Mouse (Mus musculus) hindbrain, embryonic 14.5 days (tissue): ENCODE measurements around the gene Lekr1. TPM values are rescaled to one million over a fixed set of nuclear protein-coding genes. Genes with fewer than 3 reads are reported as not detected.

Experiments used
- ATAC-seq: fragments of 200-750 bp; cut with Nextera tagmentation; 2 replicates; pipeline ENCODE4 v1.8.0; 2017; ENCODE audit warnings: moderate number of reproducible peaks, mild to moderate bottlenecking, moderate TSS enrichment, moderate library complexity; ENCODE audit not compliant: low FRiP score
- DNase-seq: peaks from one replicate; pipeline ENCODE4 v3.0.0-alpha.2; 2015; ENCODE audit warnings: low spot score
- H3K27ac ChIP-seq: fragments of 300-500 bp; sonication (generic); 2 replicates; pipeline ENCODE4 v1.5.1; 2014; ENCODE audit warnings: mild to moderate bottlenecking, moderate library complexity
- H3K27me3 ChIP-seq: fragments of 300-500 bp; sonication (generic); 2 replicates; pipeline ENCODE4 v1.6.1; 2014; ENCODE audit warnings: mild to moderate bottlenecking, low read length, mixed read lengths; ENCODE audit not compliant: control insufficient read depth, insufficient read depth
- H3K36me3 ChIP-seq: fragments of 300-500 bp; sonication (generic); replicated peaks from 2 replicates; pipeline ENCODE4 v1.6.1; 2014; ENCODE audit not compliant: control insufficient read depth, insufficient read depth
- H3K4me1 ChIP-seq: fragments of 300-500 bp; sonication (generic); replicated peaks from 2 replicates; pipeline ENCODE4 v1.6.1; 2014; ENCODE audit warnings: antibody characterized with exemption, low read length, mixed read lengths; ENCODE audit not compliant: control insufficient read depth, insufficient read depth
- H3K4me2 ChIP-seq: fragments of 300-500 bp; sonication (generic); replicated peaks from 2 replicates; pipeline ENCODE4 v1.6.1; 2014; ENCODE audit warnings: mild to moderate bottlenecking, moderate library complexity
- H3K4me3 ChIP-seq: fragments of 300-500 bp; sonication (generic); replicated peaks from 2 replicates; pipeline ENCODE4 v1.5.1; 2014; ENCODE audit warnings: mild to moderate bottlenecking, low read length
- H3K9ac ChIP-seq: fragments of 300-500 bp; sonication (generic); 2 replicates; pipeline ENCODE4 v1.6.1; 2014
- H3K9me3 ChIP-seq: fragments of 300-500 bp; sonication (generic); 2 replicates; pipeline ENCODE4 v1.6.1; 2016; ENCODE audit warnings: low read length; ENCODE audit not compliant: control insufficient read depth
- WGBS: fragments of 180-500 bp; shearing (Covaris S2); extraction: QIAGEN DNeasy Blood & Tissue Kit; methylation state at CpG from one replicate; pipeline ENCODE4 v1.1.7; 2014; 5-methylcytosine and 5-hydroxymethylcytosine counted together
- polyA plus RNA-seq: library from polyadenylated mRNA; unstranded; fragments of >200 nt; fragmentation: Nextera tagmentation; extraction: Ambion mirVana; gene quantifications from 2 replicates; pipeline ENCODE4 v1.2.1, GENCODE M21; 2014

The Lekr1 gene
- polyA plus RNA-seq, 1 experiment from 2014 or later: 8.2 TPM

GRCm38 (mm10) chr3:65773910-65774309 lies 107.9 kb downstream of the Lekr1 start:
- Histone ChIP-seq H3K4me3 (no peak overlapping the region), H3K27ac (no peak overlapping the region), H3K9me3 (no peaks in the 10 kb centered on the region), H3K4me1 (no peaks in the 10 kb centered on the region), H3K27me3 (no peaks in the 10 kb centered on the region), H3K4me2 (no peak overlapping the region), H3K9ac (no peak overlapping the region), H3K36me3 (no peaks in the 10 kb centered on the region)
- no peak for ATAC-seq
- DNase-seq: no peak
- 74% methylated on average over 1 of the region's 1 CpGs for WGBS

GRCm38 (mm10) chr3:65775096-65775495 lies 109.1 kb downstream of the Lekr1 start:
- no peaks in the 10 kb centered on the region for H3K4me1 ChIP-seq
- no peak for ATAC-seq
- H3K4me2 ChIP-seq: no peak overlapping the region
- no peak overlapping the region for H3K27ac ChIP-seq
- DNase-seq: no peak
- no peak overlapping the region for H3K9ac ChIP-seq
- 78% methylated on average over 5 of the region's 5 CpGs for WGBS
- H3K27me3 ChIP-seq: no peaks in the 10 kb centered on the region
- no peak overlapping the region for H3K4me3 ChIP-seq
- H3K9me3 ChIP-seq: no peaks in the 10 kb centered on the region
- H3K36me3 ChIP-seq: no peaks in the 10 kb centered on the region

- no peaks in the 10 kb centered on the region for H3K36me3 ChIP-seq
- WGBS: 72% methylated on average over 5 of the region's 5 CpGs
- DNase-seq (no peak), ATAC-seq (no peak)
- H3K9me3 ChIP-seq: no peaks in the 10 kb centered on the region
- no peak overlapping the region for H3K9ac ChIP-seq
- H3K4me3 ChIP-seq: no peak overlapping the region
- no peaks in the 10 kb centered on the region for H3K27me3 ChIP-seq
- H3K4me2 ChIP-seq: no peak overlapping the region
- H3K4me1 ChIP-seq: no peaks in the 10 kb centered on the region
- no peak overlapping the region for H3K27ac ChIP-seq
Measured at GRCm38 (mm10) chr3:65782246-65782645, 116.2 kb downstream of the Lekr1 start.

- no peak overlapping the region for H3K27ac ChIP-seq
- H3K4me2 ChIP-seq: no peak overlapping the region
- H3K27me3 ChIP-seq: no peaks in the 10 kb centered on the region
- no peaks in the 10 kb centered on the region for H3K36me3 ChIP-seq
- WGBS: 62% methylated on average over 3 of the region's 3 CpGs
- no peaks in the 10 kb centered on the region for H3K9me3 ChIP-seq
- H3K9ac ChIP-seq: no peak overlapping the region
- H3K4me1 ChIP-seq: no peaks in the 10 kb centered on the region
- DNase-seq (no peak), ATAC-seq (no peak)
- H3K4me3 ChIP-seq: no peak overlapping the region
Measured at GRCm38 (mm10) chr3:65790076-65790685, 124.2 kb downstream of the Lekr1 start.

GRCm38 (mm10) chr3:65793561-65793960 lies 127.5 kb downstream of the Lekr1 start:
- H3K27ac ChIP-seq: no peak overlapping the region
- DNase-seq (no peak), ATAC-seq (no peak)
- no peaks in the 10 kb centered on the region for H3K9me3 ChIP-seq
- no peaks in the 10 kb centered on the region for H3K36me3 ChIP-seq
- H3K9ac ChIP-seq: no peak overlapping the region
- H3K27me3 ChIP-seq: no peaks in the 10 kb centered on the region
- no peak overlapping the region for H3K4me3 ChIP-seq
- H3K4me2 ChIP-seq: no peak overlapping the region
- WGBS: 88% methylated on average over 4 of the region's 4 CpGs
- no peaks in the 10 kb centered on the region for H3K4me1 ChIP-seq

- WGBS: 80% methylated on average over 2 of the region's 2 CpGs
- no peaks in the 10 kb centered on the region for H3K4me1 ChIP-seq
Measured at GRCm38 (mm10) chr3:65794711-65795110, 128.7 kb downstream of the Lekr1 start.

GRCm38 (mm10) chr3:65797345-65798137 lies 131.5 kb downstream of the Lekr1 start:
- no peak for DNase-seq

More at GRCm38 (mm10) chr3:65794711-65795110, 128.7 kb downstream of the Lekr1 start:
- Histone ChIP-seq H3K27me3 (no peaks in the 10 kb centered on the region), H3K4me2 (no peak overlapping the region), H3K9ac (no peak overlapping the region), H3K27ac (no peak overlapping the region), H3K9me3 (no peaks in the 10 kb centered on the region), H3K4me3 (no peak overlapping the region), H3K36me3 (no peaks in the 10 kb centered on the region)
- ATAC-seq: no peak
- DNase-seq: no peak

GRCm38 (mm10) chr3:65800962-65801361 lies 134.9 kb downstream of the Lekr1 start:
- H3K36me3 ChIP-seq: no peaks in the 10 kb centered on the region
- no peak overlapping the region for H3K27ac ChIP-seq
- no peak overlapping the region for H3K9ac ChIP-seq
- H3K4me2 ChIP-seq: no peak overlapping the region
- DNase-seq (no peak), ATAC-seq (no peak)
- no peaks in the 10 kb centered on the region for H3K4me1 ChIP-seq
- H3K27me3 ChIP-seq: no peaks in the 10 kb centered on the region
- no peak overlapping the region for H3K4me3 ChIP-seq
- H3K9me3 ChIP-seq: no peaks in the 10 kb centered on the region
- WGBS: 88% methylated on average over 4 of the region's 4 CpGs

More at GRCm38 (mm10) chr3:65797345-65798137, 131.5 kb downstream of the Lekr1 start:
- no peaks in the 10 kb centered on the region for H3K36me3 ChIP-seq
- no peak overlapping the region for H3K9ac ChIP-seq
- H3K27me3 ChIP-seq: no peaks in the 10 kb centered on the region
- no peaks in the 10 kb centered on the region for H3K9me3 ChIP-seq
- 92% methylated on average over 5 of the region's 5 CpGs for WGBS
- no peak for ATAC-seq
- H3K4me2 ChIP-seq: no peak overlapping the region
- H3K4me3 ChIP-seq: no peak overlapping the region
- H3K4me1 ChIP-seq: no peaks in the 10 kb centered on the region
- H3K27ac ChIP-seq: no peak overlapping the region

- Histone ChIP-seq H3K4me3 (no peak overlapping the region), H3K36me3 (no peaks in the 10 kb centered on the region), H3K4me1 (no peaks in the 10 kb centered on the region), H3K27ac (no peak overlapping the region), H3K27me3 (no peaks in the 10 kb centered on the region), H3K4me2 (no peak overlapping the region), H3K9ac (no peak overlapping the region), H3K9me3 (no peaks in the 10 kb centered on the region)
- ATAC-seq: no peak
- 86% methylated on average over 5 of the region's 5 CpGs for WGBS
- no peak for DNase-seq
Measured at GRCm38 (mm10) chr3:65802185-65802584, 136.2 kb downstream of the Lekr1 start.
